Mouse (Mus musculus): ENCODE results near the gene Supt4a.

Gene Supt4a

GRCm38 (mm10) chr11:87725515-87725914, 11.8 kb upstream of the Supt4a start:
- in situ Hi-C loops (cut with MboI, MseI) = loop anchor here (5.0 kb wide), 2 partner anchors 42 to 63 kb away; partner anchors contain the start of gene Rnf43

GRCm38 (mm10) chr11:87725964-87726562, 11.3 kb upstream of the Supt4a start:
- in situ Hi-C loops (cut with MboI, MseI) = loop anchor here (5.0 kb wide), 2 partner anchors 41 to 64 kb away; partner anchors contain the start of gene Rnf43

GRCm38 (mm10) chr11:87727021-87727420, 10.3 kb upstream of the Supt4a start:
- in situ Hi-C loops (cut with MboI, MseI) = loop anchor here (5.0 kb wide), 2 partner anchors 40 to 65 kb away; partner anchors contain the start of gene Rnf43

- in situ Hi-C loops (cut with MboI, MseI) = loop anchor here (5.0 kb wide), 2 partner anchors 40 to 65 kb away; partner anchors contain the start of gene Rnf43
These were observed 9.9 kb upstream of the Supt4a start for GRCm38 (mm10) chr11:87727471-87727870.

- in situ Hi-C loops (cut with MboI, MseI) = loop anchor here (5.0 kb wide), 2 partner anchors 38 to 67 kb away; partner anchors contain the start of gene Rnf43
These were observed 8.3 kb upstream of the Supt4a start for GRCm38 (mm10) chr11:87728850-87729592.

GRCm38 (mm10) chr11:87729593-87730185, 7.7 kb upstream of the Supt4a start:
- in situ Hi-C loops (cut with MboI, MseI) = loop anchor here (5.0 kb wide), 2 partner anchors 38 to 67 kb away; partner anchors contain the start of gene Rnf43

- in situ Hi-C loops (cut with MboI, MseI) = no loop called here
These were observed 6.6 kb upstream of the Supt4a start for GRCm38 (mm10) chr11:87730652-87731310.

- in situ Hi-C loops (cut with MboI, MseI) = no loop called here
These were observed 3.0 kb upstream of the Supt4a start for GRCm38 (mm10) chr11:87734346-87734745.

GRCm38 (mm10) chr11:87735691-87736090, 1.7 kb upstream of the Supt4a start:
- in situ Hi-C loops (cut with MboI, MseI) = no loop called here

- in situ Hi-C loops (cut with MboI, MseI) = no loop called here
These were observed 661 bp upstream of the Supt4a start for GRCm38 (mm10) chr11:87736647-87737134.

- in situ Hi-C loops (cut with MboI, MseI) = no loop called here
These were observed 6.3 kb downstream of the Supt4a start for GRCm38 (mm10) chr11:87743691-87744090.

- in situ Hi-C loops (cut with MboI, MseI) = no loop called here
These were observed 7.6 kb downstream of the Supt4a start for GRCm38 (mm10) chr11:87744964-87745363.

- in situ Hi-C loops (cut with MboI, MseI) = no loop called here
These were observed 8.5 kb downstream of the Supt4a start for GRCm38 (mm10) chr11:87745632-87746555.

GRCm38 (mm10) chr11:87747312-87747711, 10.0 kb downstream of the Supt4a start:
- in situ Hi-C loops (cut with MboI, MseI) = no loop called here

GRCm38 (mm10) chr11:87747716-87748115, 10.4 kb downstream of the Supt4a start:
- in situ Hi-C loops (cut with MboI, MseI) = no loop called here

GRCm38 (mm10) chr11:87748132-87749119, 11.1 kb downstream of the Supt4a start:
- in situ Hi-C loops (cut with MboI, MseI) = no loop called here

- in situ Hi-C loops (cut with MboI, MseI) = no loop called here
These were observed 12.1 kb downstream of the Supt4a start for GRCm38 (mm10) chr11:87749192-87750042.

GRCm38 (mm10) chr11:87750043-87750421, 12.7 kb downstream of the Supt4a start:
- in situ Hi-C loops (cut with MboI, MseI) = no loop called here
